Mouse (Mus musculus): ENCODE results near the gene Gns. TPM values are rescaled to one million over a fixed set of nuclear protein-coding genes. Genes with fewer than 3 reads are reported as not detected.

Gns gene
- total RNA-seq, 2 experiments from 2014 or later, result 66.2 to 66.9 TPM

GRCm38 (mm10) chr10:121403946-121404345, 39.1 kb downstream of the Gns start:
- no peak for DNase-seq

GRCm38 (mm10) chr10:121409717-121410116, 44.8 kb downstream of the Gns start:
- peak; percentile 44 for DNase-seq

- no peak for DNase-seq
Measured at GRCm38 (mm10) chr10:121411721-121412455, 47.0 kb downstream of the Gns start.

DNA sequence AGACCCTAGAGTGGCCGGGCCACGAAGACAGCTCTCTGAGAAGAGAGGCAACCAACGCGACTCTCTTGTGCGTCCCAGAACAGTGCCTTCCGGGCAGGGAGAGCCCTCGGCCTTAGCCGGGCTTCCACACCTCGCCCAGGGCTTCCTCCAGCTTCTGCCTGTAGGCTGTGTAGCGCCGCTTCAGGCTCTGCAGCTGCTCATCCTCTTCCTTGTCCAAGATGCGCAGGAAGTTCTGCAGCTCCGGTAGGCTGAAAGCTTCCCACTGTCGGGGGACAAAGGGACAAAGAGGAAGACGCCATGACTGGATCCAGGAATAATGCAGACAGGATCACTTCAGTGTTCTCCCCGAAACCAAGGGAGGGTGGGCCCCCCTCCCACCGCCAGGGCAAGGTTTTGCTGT, 47.9 kb downstream of the Gns start:
- DNase-seq, result peak; percentile 38

GRCm38 (mm10) chr10:121414127-121414526, 49.2 kb downstream of the Gns start:
- no peak for DNase-seq

GRCm38 (mm10) chr10:121418835-121419234, 53.9 kb downstream of the Gns start:
- DNase-seq, result no peak

DNA sequence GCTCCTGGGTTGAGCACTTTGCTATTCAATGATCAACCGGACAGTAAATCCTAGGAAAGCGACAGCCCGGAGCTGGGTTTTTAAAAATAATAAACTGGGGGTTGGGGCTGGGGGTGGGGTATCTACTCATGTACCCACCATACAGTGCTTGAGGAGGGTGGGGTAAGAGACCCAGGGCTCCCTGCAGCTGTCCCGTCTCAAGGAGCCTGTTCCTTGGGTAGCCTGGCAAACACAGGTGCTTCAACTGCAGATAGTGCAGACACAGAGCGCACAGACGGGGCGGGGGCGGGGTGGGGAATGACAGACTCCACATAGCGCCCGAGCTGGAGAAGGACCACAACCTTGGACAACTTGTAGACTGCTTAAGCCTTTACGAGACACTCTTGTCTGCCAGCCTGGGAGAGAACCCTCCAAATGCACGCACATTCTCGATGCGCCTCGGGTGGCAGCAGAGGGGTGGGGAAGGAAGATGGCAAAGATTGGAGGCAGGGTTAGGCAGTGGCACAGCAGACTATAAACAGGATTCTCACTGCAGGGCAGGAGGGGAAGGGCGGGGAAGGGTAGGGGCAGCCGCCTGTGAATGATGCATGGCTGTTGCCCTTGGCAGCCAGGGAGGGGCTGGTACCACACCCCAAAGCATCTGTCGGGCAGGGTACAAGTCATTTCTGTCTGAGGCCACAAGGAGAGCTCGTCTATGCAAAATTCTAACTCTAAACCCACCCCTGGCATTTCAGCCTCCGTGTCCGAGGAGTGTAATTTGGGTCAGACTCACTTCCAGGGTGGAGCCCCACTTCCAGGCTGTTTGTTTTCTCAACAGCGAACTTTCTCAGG, 55.0 kb downstream of the Gns start:
- no peak for DNase-seq

- peak; percentile 52 for DNase-seq
Measured at GRCm38 (mm10) chr10:121421023-121421422, 56.1 kb downstream of the Gns start.

GRCm38 (mm10) chr10:121421657-121422290, 56.9 kb downstream of the Gns start:
- DNase-seq, result no peak

DNA sequence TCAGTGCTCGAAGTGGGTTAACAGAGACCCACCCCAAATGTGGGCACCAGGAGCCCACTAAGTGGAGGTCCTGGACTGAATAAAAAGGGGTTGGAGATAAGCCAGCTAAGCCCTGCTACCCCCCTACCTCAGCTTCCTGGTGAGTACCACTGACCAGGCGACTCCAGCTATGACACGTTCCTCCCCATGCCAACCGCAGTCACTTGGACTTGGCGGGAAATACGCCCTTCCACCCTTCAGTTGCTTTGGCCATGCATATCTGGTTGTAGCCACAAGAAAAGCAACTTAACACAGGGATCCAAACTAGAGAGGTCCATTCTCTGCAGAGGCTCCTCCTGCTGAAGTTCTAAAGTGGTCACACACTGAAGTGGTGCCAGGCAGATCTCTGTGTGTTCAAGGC, 57.4 kb downstream of the Gns start:
- DNase-seq, result no peak

GRCm38 (mm10) chr10:121423541-121424349, 58.9 kb downstream of the Gns start:
- no peak for DNase-seq

DNA sequence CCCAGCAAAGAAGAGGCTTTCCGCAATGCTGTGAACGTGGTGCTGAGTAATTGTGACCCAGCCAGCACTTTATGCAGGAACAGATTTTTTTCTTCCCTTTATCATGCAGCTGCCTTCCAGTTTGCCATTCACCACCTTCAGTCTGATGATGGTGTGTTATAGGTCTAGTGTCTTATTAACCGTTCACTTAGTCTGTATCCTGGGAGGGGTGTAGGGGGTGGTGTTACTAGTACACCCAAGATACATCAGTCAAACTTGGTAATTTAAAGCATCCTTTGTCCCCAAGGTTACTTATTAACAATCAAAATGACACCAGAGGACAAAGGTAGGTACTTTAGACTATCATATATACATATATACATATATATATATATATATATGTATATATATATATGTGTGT, 59.6 kb downstream of the Gns start:
- no peak for DNase-seq

GRCm38 (mm10) chr10:121425079-121425478, 60.2 kb downstream of the Gns start:
- no peak for DNase-seq

- DNase-seq, result peak; percentile 76
Measured at GRCm38 (mm10) chr10:121425506-121426025, 60.7 kb downstream of the Gns start.

DNA sequence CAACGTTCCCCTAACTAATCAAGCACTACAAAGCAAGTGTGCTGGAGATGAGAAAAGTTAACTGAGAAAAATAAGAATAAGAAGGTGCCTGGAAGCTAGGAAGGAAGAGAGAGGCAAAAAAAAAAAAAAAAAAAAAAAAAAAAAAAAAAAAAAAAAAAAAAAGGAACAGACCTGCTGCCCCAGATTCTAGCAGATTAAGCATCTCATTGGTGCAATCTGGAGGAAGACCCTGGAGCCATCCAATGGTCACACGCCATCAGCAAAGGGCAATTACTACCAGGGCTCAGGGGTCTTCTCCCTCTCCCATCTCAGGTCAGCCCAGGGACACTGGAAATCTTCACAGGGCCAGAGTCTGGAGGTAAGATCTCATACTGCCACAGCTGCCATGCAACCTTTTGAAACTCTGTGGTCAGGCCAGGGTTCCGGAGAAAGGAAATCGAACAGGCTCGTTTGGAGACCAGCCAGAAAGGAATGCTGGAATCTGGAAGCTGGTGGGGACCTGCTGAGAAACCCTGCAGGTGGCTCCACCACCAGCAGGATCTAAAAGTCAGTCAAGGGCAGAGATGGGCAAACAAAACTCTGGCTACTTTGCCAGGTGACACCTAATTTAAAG, 61.7 kb downstream of the Gns start:
- no peak for DNase-seq

DNA sequence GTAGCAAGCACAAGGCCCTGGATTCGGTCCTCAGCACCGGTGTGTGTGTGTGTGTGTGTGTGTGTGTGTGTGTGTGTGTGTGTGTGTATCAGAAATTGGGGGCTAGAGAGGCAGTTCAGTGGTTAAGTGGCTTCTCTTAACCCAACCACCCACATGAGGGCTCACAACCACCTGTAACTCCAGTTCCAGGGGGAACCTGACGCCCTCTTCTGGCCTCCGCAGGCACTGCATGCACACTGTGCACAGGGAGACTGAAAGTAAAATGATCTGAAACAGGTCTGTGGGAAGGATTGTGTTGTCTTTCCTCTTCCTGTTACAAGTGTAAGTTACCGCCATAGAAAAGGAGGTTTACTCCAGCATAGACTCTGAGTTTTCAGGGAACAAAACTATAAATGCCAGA, 62.2 kb downstream of the Gns start:
- DNase-seq, result peak; percentile 75

DNA sequence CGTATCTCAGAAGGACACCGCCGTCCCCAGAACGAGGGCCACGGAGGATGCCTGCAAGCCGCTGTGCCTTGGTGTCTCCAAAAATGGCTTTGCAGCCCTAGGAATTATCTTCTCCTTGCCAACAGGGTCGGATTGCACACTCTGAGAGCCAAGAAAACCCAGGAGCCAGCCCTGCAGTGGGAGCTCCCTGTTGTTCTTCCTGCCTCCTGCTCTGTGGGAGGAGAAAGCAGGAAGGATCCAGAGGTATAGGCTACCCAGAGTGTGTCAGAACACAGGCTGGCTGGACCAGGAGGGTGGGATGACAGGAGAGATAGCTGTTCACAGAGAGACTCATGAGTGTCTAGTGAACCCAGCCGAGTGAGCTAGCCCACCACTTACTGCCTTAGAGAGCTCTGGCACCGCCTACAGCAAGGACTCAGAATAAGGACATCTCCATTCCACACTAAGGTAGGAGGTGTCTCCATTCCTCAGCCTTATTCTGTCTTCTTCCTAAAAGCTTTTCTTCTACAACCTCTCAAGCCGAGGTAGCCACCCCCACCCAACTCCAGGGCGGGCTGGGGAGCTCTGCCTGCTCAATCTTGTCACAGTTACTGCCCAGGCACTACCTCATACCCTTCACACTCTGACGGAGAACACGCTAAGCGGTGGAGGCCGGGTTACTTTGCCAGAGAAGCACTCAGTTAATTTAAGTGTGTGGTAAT, 63.3 kb downstream of the Gns start:
- no peak for DNase-seq

GRCm38 (mm10) chr10:121429089-121429488, 64.2 kb downstream of the Gns start:
- DNase-seq, result peak; percentile 54

- no peak for DNase-seq
Measured at GRCm38 (mm10) chr10:121429581-121429980, 64.7 kb downstream of the Gns start.

- peak; percentile 49 for DNase-seq
Measured at GRCm38 (mm10) chr10:121429981-121430682, 65.2 kb downstream of the Gns start.
